Mouse (Mus musculus) v-Abl transformed pro-B cells (cell line): ENCODE measurements at regions not wholly inside any gene's neighbourhood (a gene's known extent, or its start where the extent isn't known, plus 50 kb on each side); places are given as distances from the start of the nearest gene placed in this dataset.
"Not testable (repeated sequence)": the region's sequence is repeated elsewhere in the genome, so short reads cannot be mapped to it uniquely, and the experiment has no call there.

Source experiments
- in situ Hi-C, 2 experiments: fragments of 400-800 bp; cut with MboI; formaldehyde crosslinking; loops; one replicate each; pipeline ENCODE4 v1.15.1; 2025; ENCODE audit not compliant: unreplicated experiment in 2 of 2

DNA sequence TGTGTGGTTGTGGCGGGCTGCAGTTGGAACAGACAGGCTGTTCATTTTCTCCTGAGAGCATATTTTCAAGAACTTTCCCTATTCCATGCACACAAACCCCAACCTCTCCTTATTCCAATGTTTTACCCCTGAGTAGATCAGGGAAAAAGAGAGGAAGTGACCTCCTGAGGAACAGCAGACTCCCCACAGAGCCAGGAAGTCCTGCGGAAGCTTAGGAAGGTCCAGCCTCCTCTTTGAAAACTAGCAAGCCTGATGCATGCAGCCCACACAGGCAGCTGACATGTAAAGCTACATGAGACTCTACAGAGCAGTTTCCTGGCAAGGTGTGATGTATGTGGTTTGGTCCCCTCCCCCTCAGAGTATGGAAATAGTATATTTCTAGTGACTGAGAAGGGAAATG, 160.9 kb upstream of the Col8a1 start:
- in situ Hi-C loops: no loop called here

DNA sequence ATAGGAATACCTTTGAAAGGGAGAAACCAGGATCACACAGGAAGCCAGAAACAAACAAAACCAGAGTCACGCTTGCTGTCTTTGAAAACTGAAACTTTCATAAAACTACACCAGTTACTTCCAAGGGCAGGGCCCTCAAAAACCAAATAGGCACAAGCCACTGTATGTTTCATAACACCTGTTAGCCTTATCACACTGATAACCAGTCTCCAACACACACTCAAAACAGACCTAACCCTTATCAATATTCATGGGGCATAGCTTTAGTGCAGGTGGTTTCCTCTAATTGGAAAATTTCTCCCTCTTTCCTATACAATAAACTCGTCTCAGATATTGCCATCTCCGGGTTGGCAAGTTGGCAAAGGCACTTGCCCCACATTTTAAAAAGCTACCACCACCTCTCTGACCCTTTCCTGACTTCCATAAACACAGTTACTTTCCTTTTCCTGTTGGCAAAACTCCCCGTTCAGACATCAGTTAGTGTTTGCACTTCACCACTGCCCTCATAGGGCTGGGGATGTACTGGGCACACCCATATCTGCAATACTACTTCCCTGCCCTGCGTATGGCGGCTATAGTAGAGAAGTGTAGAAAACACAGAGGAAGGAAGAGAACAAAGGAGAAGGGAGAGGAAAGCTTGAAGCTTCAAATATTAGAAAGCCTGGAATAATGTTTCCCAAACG, 169.1 kb upstream of the Col8a1 start:
- in situ Hi-C loops: no loop called here

DNA sequence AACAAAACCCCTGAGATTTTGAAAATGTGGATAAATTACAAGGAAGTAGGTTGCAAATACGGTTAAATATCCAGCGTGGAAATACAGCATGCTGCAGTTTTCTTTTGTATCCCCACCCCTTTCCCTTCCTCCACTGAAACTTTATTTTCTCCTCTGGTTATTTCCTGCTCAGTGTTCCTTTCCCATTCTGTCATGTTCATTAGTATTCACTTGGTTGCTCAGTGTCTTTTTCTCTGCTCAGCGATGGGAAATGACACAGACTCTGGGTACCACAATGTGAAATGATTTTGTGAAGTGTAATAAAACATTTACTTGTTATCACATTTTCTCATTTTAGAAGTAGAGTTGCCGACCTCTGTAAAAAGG, 169.6 kb upstream of the Col8a1 start:
- in situ Hi-C loops: no loop called here

- in situ Hi-C loops: no loop called here
Observed at GRCm38 (mm10) chr16:57927816-57928215, 173.3 kb upstream of the Col8a1 start.

- in situ Hi-C loops: no loop called here
Observed at GRCm38 (mm10) chr16:57928301-57928700, 173.8 kb upstream of the Col8a1 start.

DNA sequence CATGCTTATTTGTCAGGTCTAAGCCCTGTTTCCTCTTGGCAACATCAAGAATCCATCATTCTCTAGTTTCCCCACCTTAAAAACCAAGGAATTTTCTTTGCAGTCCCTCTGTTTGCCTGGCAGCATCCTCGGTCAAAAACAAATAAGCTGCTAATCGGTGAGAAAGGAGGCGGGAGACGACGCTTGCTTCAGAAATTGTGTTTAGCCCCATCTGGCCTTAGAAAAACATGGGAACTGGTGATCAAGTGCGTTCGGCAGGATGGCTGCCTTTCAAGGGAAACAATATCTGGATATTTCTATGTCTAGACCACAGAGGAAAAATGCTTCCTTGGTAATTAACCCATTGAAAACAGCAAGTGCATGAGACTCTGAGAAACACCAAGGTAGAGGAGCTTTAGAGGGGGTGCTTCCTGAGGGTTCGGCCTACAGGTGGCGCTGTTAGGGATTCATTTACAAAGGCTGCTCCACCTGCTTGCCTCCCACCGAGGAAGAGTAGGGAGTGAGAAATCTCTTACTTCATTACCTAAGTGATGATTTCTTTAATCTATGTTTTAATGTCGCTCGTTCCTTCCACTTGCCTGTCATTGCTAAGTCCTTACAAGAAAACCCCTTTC, 174.7 kb upstream of the Col8a1 start:
- in situ Hi-C loops: no loop called here

DNA sequence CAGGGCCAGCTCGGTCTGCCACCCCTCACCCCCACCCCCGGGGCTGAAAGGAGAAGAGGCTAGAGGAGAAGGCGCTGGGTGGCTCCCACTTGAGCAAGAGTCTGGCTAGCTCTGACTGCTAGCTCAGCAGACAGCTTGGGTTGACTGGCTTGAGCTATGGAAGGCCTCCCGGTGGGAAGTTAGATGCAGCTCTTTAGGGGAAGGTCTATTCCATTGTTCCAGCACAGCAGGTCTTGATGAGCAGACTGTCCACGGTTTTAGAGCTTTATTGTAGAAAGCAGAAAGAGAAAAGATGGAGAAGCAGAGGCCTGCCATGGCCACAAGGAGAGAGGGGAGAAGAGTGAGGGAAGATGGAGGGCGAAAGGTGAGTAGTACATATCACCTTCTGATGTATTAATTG, 190.9 kb upstream of the Col8a1 start:
- in situ Hi-C loops: no loop called here

GRCm38 (mm10) chr16:57947309-57947708, 192.8 kb upstream of the Col8a1 start:
- in situ Hi-C loops: no loop called here

GRCm38 (mm10) chr16:57949680-57950079, 195.1 kb upstream of the Col8a1 start:
- in situ Hi-C loops: no loop called here

DNA sequence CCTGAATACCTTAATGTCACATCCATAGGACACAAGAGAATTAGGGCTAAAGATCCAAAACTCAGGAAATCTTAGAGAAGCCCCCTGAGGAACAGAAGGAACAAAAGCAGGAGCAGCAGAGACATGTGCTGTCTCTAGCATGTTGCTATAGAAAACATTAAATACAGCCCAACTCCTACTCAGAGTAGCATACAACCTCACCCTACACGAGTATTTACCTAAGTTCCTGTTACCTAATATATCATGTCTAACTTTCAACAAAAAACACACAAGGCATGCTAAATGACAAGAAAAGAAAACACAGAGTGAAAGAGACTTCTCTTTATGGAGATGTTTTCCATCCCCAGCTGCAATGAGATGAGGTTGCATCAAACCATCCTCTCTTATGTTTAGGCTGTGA, 216.4 kb upstream of the Col8a1 start:
- in situ Hi-C loops: no loop called here

DNA sequence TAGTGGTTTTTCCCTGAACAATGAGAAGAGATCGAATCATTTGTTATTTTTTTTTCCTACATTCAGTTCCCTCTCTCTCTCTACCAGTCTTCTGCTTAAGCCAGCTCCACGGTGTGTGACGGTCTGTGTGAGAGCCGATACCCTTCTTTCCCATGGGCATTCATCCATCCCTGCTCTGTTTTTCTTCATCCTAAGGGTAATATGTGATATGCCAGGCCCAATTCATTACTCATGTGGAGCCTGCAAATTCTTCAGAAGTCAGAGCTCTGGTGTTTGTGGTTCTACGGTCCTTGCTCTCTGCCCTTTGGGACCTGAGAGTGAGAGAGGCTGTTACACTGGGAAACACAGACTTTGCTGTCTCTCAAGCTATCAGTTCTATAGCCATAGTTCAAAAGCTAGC, 229.6 kb upstream of the Col8a1 start:
- in situ Hi-C loops: no loop called here

DNA sequence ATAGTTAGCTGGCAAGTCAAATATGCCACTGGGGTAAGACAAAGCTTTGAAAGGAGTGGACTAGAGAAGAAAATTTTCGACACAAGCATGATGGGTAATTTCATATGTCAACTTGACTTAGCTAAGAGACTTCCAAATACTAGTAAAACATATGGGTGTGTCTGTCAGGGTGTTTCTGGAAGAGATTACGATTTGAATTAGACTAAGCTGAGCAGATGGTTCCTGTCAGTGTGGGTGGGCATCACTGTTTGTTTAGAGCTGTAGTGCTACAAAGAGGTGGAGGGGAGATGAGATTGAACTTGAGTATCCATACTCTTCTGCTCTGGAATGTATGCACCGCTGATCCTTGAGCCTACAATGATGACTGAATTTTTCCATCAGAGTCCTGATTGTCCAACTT, 251.2 kb upstream of the Col8a1 start:
- in situ Hi-C loops: no loop called here

DNA sequence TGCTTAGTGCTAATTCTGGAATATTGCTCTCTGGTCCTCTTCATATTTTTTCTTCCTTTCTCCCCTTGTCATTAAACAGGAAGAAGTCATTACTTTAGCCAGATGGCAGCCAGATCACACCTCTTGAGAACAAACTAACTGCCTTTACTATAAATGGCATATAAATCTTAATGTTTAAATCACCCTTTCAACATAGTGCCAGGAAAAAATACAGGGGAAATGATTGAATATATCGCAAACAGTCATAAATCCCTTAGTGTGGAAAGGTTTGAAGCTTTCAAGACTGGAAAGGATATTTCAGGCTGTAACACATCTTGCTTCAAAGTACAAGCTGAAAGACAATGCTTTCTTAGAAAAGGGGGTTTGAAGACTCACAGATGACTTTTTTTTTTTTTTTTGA, 259.0 kb upstream of the Col8a1 start:
- in situ Hi-C loops: no loop called here

GRCm38 (mm10) chr16:58027525-58027924, 273.0 kb upstream of the Col8a1 start:
- in situ Hi-C loops: no loop called here

DNA sequence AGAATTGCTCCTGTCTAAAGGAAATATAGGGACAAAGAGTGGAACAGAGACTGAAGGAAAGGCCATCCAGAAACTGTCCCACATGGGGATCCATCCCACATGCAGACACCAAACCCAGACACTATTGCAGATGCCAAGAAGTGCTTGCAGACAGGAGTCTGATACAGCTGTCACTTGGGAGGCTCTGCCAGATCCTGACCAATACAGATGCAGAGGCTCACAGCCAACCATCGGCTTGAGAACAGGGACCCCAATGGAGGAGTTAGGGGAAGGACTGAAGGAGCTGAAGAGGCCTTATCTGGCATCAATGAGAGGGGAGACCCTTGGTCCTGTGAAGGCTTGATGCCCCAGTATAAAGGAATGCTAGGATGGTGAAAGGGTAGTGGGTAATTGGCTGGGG, 274.0 kb upstream of the Col8a1 start:
- in situ Hi-C loops: not testable (repeated sequence)

DNA sequence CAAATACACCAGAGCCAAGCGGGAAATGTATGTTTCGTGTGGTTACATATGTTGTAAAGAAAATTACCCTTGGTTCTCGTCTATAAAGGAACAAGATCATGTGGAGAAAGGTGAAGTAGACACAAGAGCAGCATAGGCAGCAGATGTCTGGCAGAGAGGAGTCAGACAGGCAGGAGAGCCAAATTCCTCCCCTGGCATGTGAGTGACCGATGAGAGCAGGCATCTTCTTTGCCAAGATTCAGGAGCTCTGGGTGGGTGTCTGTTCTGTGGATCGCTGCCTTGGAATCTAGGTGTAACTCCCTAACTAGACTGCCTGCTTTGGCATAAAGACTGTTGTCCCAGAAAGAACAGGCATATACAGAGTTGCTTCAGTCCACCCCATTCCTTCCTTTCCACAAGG, 275.1 kb upstream of the Col8a1 start:
- in situ Hi-C loops: no loop called here

GRCm38 (mm10) chr16:58068654-58069271, 314.2 kb upstream of the Col8a1 start:
- in situ Hi-C loops: no loop called here

- in situ Hi-C loops: no loop called here
Observed at GRCm38 (mm10) chr16:58072441-58072840, 317.9 kb upstream of the Col8a1 start.

DNA sequence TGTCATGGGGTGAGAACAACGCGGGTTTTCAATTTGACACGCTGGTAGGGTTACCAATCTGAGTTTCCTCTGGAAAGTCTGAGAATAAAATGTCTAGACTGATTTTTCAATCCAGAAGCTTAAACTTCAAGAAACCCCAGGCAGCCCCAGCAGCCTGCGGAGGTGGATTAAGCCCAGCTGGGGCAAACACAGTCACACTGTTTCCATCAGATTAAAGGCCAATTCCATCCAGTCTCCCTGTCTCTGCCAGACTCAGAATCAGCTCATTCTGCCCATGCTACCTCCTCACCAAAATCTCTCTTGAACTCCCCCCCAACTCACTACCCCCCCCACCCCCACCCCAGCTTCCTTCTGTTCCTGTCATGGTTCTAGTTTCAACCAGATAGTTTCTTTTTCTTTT, 307.9 kb upstream of the Dcbld2 start:
- in situ Hi-C loops: no loop called here

- in situ Hi-C loops: no loop called here
Observed at GRCm38 (mm10) chr16:58110452-58110851, 297.8 kb upstream of the Dcbld2 start.

DNA sequence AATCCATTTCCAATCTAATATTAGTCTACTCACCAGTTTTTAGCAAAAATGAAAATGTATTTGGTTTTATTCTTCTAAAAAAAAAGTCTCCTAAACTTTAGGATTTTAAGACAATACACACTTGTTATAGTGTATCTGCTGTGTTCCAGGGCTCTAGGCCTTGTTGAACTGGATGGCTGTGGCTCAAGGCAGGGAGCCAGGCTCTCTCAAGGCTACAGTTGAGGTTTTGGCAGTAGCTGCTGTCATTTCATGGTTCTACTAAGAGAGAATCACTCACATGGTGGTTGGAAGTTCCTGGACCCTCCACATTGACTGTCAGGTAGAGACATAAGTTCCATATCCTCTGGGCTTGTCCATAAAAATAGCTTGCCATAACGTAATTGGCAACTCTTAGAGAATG, 282.2 kb upstream of the Dcbld2 start:
- in situ Hi-C loops: no loop called here

GRCm38 (mm10) chr16:58136144-58136905, 271.9 kb upstream of the Dcbld2 start:
- in situ Hi-C loops: no loop called here
